ENCODE assay signal across 29 mouse cellular contexts in genomic region chr6:122274546-122274945, GRCm38 (mm10). TPM values are rescaled to one million over a fixed set of nuclear protein-coding genes. Genes with fewer than 3 reads are reported as not detected.
DNase-seq lines count a peak whose midpoint lies in the region; ATAC-seq and TF ChIP-seq lines count a peak whose summit lies in the region.
"Had no signal": no experiment of that assay in that cellular context is flagged by ENCODE, and none has a peak within 500 bp of the region (broad histone marks: within the 10 kb centered on the region; RNA-seq: fewer than 3 reads in every experiment).

No protein-coding gene starts in this region.

- intact Hi-C loops in left cerebral cortex, postnatal 10 days (cut with DNase I), result no loop called here

- H3K4me3 ChIP-seq in liver, embryonic 16.5 days (ENCODE audit: low read depth, low read length), result no peak overlapping the region
- H3K4me3 ChIP-seq in midbrain, postnatal 0 days (ENCODE audit: low read depth, low read length), result no peak overlapping the region
- H3K4me3 ChIP-seq: embryonic facial prominence, embryonic 10.5 days; heart, adult 2 months; heart, embryonic 13.5 days; limb, embryonic 15.5 days; neural tube, embryonic 15.5 days had no signal

- DNase-seq in heart, adult 11 months, result peak; percentile 73
- DNase-seq in heart, adult 18-20 months, result no peak
- peak; percentile 59 for DNase-seq in 416B (ENCODE audit: low read depth)
- no peak for DNase-seq in left cerebral cortex, postnatal 10 days (ENCODE audit: extremely low spot score in 1 of 2, low spot score in 2 of 2)
- no peak for DNase-seq in midbrain, postnatal 0 days (ENCODE audit: low spot score)
- DNase-seq in layer of hippocampus, postnatal 25 days (ENCODE audit: extremely low spot score in 1 of 2, low spot score in 1 of 2), result no peak
- DNase-seq: adrenal gland, adult 2 months; cerebellum, adult 2 months; forebrain, postnatal 0 days; gastrocnemius, postnatal 14 days; heart, adult 2 months; heart, postnatal 14 days; kidney, postnatal 36 days; left cerebral cortex, postnatal 4 days; lung, postnatal 4 days; right cerebral cortex, adult 18-20 months; right cerebral cortex, postnatal 4 days had no signal

- H3K9me3 ChIP-seq in liver, embryonic 16.5 days (replicated peaks; ENCODE audit: control insufficient read depth, low read length), result no peaks in the 10 kb centered on the region
- H3K9me3 ChIP-seq in midbrain, postnatal 0 days (ENCODE audit: low read length), result no peaks in the 10 kb centered on the region
- H3K9me3 ChIP-seq: embryonic facial prominence, embryonic 10.5 days; heart, embryonic 13.5 days; limb, embryonic 15.5 days; neural tube, embryonic 15.5 days had no signal

- no peak overlapping the region for H3K27ac ChIP-seq in liver, embryonic 16.5 days (ENCODE audit: low read length)
- no peak overlapping the region for H3K27ac ChIP-seq in midbrain, postnatal 0 days (ENCODE audit: low read depth, low read length)
- H3K27ac ChIP-seq: embryonic facial prominence, embryonic 10.5 days; heart, adult 2 months; heart, embryonic 13.5 days; limb, embryonic 15.5 days; neural tube, embryonic 15.5 days had no signal

- ATAC-seq in common myeloid progenitor, adult 5-6 weeks (replicated peaks; ENCODE audit: low read depth, poor library complexity, severe bottlenecking), result peak; percentile 45; the same call in 1 of the 2 replicates
- ATAC-seq in liver, embryonic 16.5 days (ENCODE audit: low read depth), result 0 out of 2 replicates have a peak, but pooled peaks have one; percentile 24
- ATAC-seq in midbrain, postnatal 0 days (ENCODE audit: low FRiP score), result no peak
- ATAC-seq: forebrain, postnatal 0 days; Patski had no signal

- TF ChIP-seq CTCF in midbrain, postnatal 0 days (IDR thresholded peaks at IDR 0.05), result no peak

- H3K36me3 ChIP-seq in liver, embryonic 16.5 days (ENCODE audit: control insufficient read depth, insufficient read depth), result no peaks in the 10 kb centered on the region
- H3K36me3 ChIP-seq in midbrain, postnatal 0 days (ENCODE audit: insufficient read depth, low read length), result no peaks in the 10 kb centered on the region
- H3K36me3 ChIP-seq: embryonic facial prominence, embryonic 10.5 days; heart, embryonic 13.5 days; limb, embryonic 15.5 days; neural tube, embryonic 15.5 days had no signal

- no peaks in the 10 kb centered on the region for H3K27me3 ChIP-seq in liver, embryonic 16.5 days (ENCODE audit: control insufficient read depth, insufficient read depth, low read depth, low read length)
- H3K27me3 ChIP-seq in midbrain, postnatal 0 days (ENCODE audit: insufficient read depth, low read length), result no peaks in the 10 kb centered on the region
- H3K27me3 ChIP-seq: heart, embryonic 13.5 days; limb, embryonic 15.5 days; neural tube, embryonic 15.5 days had no signal

- H3K4me1 ChIP-seq in liver, embryonic 16.5 days (ENCODE audit: control insufficient read depth, low read depth, low read length), result peaks cover 6% of the 10 kb centered on the region
- no peaks in the 10 kb centered on the region for H3K4me1 ChIP-seq in midbrain, postnatal 0 days (ENCODE audit: insufficient read depth, low read length)
- H3K4me1 ChIP-seq: embryonic facial prominence, embryonic 10.5 days; limb, embryonic 15.5 days had no signal

- H3K4me2 ChIP-seq in liver, embryonic 16.5 days (ENCODE audit: low read depth, low read length), result no peak overlapping the region
- no peak overlapping the region for H3K4me2 ChIP-seq in midbrain, postnatal 0 days (ENCODE audit: low read depth, low read length, poor library complexity, severe bottlenecking)
- H3K4me2 ChIP-seq: heart, embryonic 13.5 days; limb, embryonic 15.5 days; midbrain, embryonic 11.5 days; neural tube, embryonic 15.5 days had no signal

- 10% methylated on average over 5 of the region's 5 CpGs for WGBS in liver, embryonic 16.5 days (ENCODE audit: insufficient replicate concordance)
- WGBS in midbrain, postnatal 0 days, result 66% methylated on average over 5 of the region's 5 CpGs

- H3K9ac ChIP-seq in liver, embryonic 16.5 days (ENCODE audit: low read depth, low read length), result no peak overlapping the region
- H3K9ac ChIP-seq in midbrain, postnatal 0 days (replicated peaks; ENCODE audit: low read length, poor library complexity, severe bottlenecking), result no peak overlapping the region
- H3K9ac ChIP-seq: forebrain, postnatal 0 days; heart, embryonic 13.5 days; limb, embryonic 15.5 days; neural tube, embryonic 15.5 days had no signal

RNA-seq across cellular contexts. Expression of gene Klrg1, which starts 8.1 kb away (rescaled TPM):
- total RNA-seq in heart, adult 18-20 months (2021), result under 1 TPM in 1 of 2 experiments, not detected in 1; 0.25 TPM
- total RNA-seq in common myeloid progenitor, adult 5-6 weeks (2017), result not detected in 2 replicates
- not detected in 2 replicates for polyA plus RNA-seq in liver, embryonic 16.5 days (2015; fragmentation: Nextera tagmentation; extraction: Ambion mirVana)
- under 1 TPM; 0.24 to 0.32 TPM for total RNA-seq in left cerebral cortex, postnatal 10 days (2021)
- 0.33 and 0.52 TPM in 2 replicates for total RNA-seq in midbrain, postnatal 0 days (2014; rRNA removed)
- polyA plus RNA-seq in midbrain, postnatal 0 days (2015; fragmentation: Nextera tagmentation; extraction: Ambion mirVana), result 1.4 and 1.9 TPM in 2 replicates
- under 1 TPM; 0.42 to 0.69 TPM for total RNA-seq in layer of hippocampus, postnatal 25 days (2021)
- total RNA-seq: adrenal gland, postnatal 4 days; gastrocnemius, postnatal 14 days; heart, adult 2 months; heart, postnatal 14 days had no signal
- polyA plus RNA-seq: adrenal gland, adult 2 months; embryonic facial prominence, embryonic 10.5 days; heart, embryonic 13.5 days; kidney, embryonic 14.5 days; lung, embryonic 16.5 days; Patski; stomach, embryonic 16.5 days had no signal

RNA-seq across cellular contexts. Expression of gene M6pr, which starts 34.0 kb away (rescaled TPM):
- 10 to 100 TPM; 42.5 to 45.6 TPM for total RNA-seq in heart, adult 18-20 months (2021)
- total RNA-seq in common myeloid progenitor, adult 5-6 weeks (2017), result 309 and 328 TPM in 2 replicates
- polyA plus RNA-seq in liver, embryonic 16.5 days (2015; fragmentation: Nextera tagmentation; extraction: Ambion mirVana), result 83.5 and 87.2 TPM in 2 replicates
- 10 to 100 TPM; 45.1 to 46.1 TPM for total RNA-seq in left cerebral cortex, postnatal 10 days (2021)
- total RNA-seq in midbrain, postnatal 0 days (2014; rRNA removed), result 47.2 and 51.5 TPM in 2 replicates
- 42.1 and 44.0 TPM in 2 replicates for polyA plus RNA-seq in midbrain, postnatal 0 days (2015; fragmentation: Nextera tagmentation; extraction: Ambion mirVana)
- 10 to 100 TPM; 67.1 to 73.0 TPM for total RNA-seq in layer of hippocampus, postnatal 25 days (2021)

Comparison
In these comparisons a context has a peak if more than half of its experiments do, and no peak if none do; other contexts are left out.
1. DNase-seq: peak in heart, adult 11 months (single experiment) and 416B (single experiment); none in heart, adult 18-20 months (0 of 2), left cerebral cortex, postnatal 10 days (0 of 2), midbrain, postnatal 0 days (single experiment) and layer of hippocampus, postnatal 25 days (0 of 2).